13 mouse cellular contexts compared by ENCODE assay signal in the genomic region with DNA sequence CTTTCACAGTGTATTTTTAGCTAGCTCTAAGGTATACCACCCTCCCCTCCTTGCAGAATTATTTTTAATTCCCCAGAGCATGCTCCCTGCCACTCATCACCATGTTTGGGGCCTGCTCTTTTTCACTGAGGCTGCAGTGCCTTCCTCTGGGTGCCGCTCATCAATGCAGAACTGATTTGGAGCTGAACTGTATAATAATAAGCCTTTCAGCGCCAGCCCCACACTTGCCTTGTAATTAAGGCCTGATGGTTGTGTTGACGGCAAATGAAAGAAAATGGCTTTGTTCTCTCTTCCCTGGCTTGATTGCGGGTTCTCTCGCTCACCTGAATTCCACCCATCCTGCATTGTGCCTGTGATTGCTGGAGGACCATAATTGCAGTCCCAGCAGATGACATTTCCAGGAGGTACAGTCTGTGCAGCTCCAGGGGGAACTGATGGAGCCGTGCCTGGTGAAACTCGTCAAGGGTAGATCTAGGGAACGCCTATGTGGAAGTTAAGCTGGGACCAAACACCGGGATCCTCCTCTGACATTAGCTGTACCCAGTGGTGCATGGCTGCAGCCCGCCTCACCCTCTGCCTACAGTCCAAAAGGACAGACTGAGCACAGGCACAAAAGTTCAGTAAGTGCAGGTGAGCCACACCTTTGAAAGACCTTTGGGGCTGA.
DNase-seq lines count a peak whose midpoint lies in the region; ATAC-seq lines count a peak whose summit lies in the region.
"Had no signal": no experiment of that assay in that cellular context is flagged by ENCODE, and none has a peak within 500 bp of the region (broad histone marks: within the 10 kb centered on the region; RNA-seq: fewer than 3 reads in every experiment).

No protein-coding gene starts in this region.

- H3K4me3 ChIP-seq in embryonic facial prominence, embryonic 14.5 days (ENCODE audit: low read depth, low read length), result no peak overlapping the region
- no peak overlapping the region for H3K4me3 ChIP-seq in embryonic facial prominence, embryonic 10.5 days
- no peak overlapping the region for H3K4me3 ChIP-seq in midbrain, embryonic 13.5 days (replicated peaks)
- no peak overlapping the region for H3K4me3 ChIP-seq in midbrain, embryonic 10.5 days
- H3K4me3 ChIP-seq in limb, embryonic 10.5 days, result no peak overlapping the region
- H3K4me3 ChIP-seq: heart, embryonic 12.5 days; liver, embryonic 15.5 days had no signal

- no peaks in the 10 kb centered on the region for H3K36me3 ChIP-seq in embryonic facial prominence, embryonic 14.5 days (ENCODE audit: control insufficient read depth, insufficient read depth, low read length)
- no peaks in the 10 kb centered on the region for H3K36me3 ChIP-seq in embryonic facial prominence, embryonic 10.5 days (replicated peaks)
- no peaks in the 10 kb centered on the region for H3K36me3 ChIP-seq in midbrain, embryonic 13.5 days
- no peaks in the 10 kb centered on the region for H3K36me3 ChIP-seq in midbrain, embryonic 10.5 days
- H3K36me3 ChIP-seq in limb, embryonic 10.5 days, result no peaks in the 10 kb centered on the region
- H3K36me3 ChIP-seq: heart, embryonic 12.5 days; liver, embryonic 15.5 days had no signal

- no peaks in the 10 kb centered on the region for H3K9me3 ChIP-seq in embryonic facial prominence, embryonic 14.5 days (ENCODE audit: control insufficient read depth, low read length)
- no peaks in the 10 kb centered on the region for H3K9me3 ChIP-seq in embryonic facial prominence, embryonic 10.5 days
- no peaks in the 10 kb centered on the region for H3K9me3 ChIP-seq in midbrain, embryonic 13.5 days
- no peaks in the 10 kb centered on the region for H3K9me3 ChIP-seq in midbrain, embryonic 10.5 days (replicated peaks)
- no peaks in the 10 kb centered on the region for H3K9me3 ChIP-seq in limb, embryonic 10.5 days (replicated peaks)
- H3K9me3 ChIP-seq: heart, embryonic 12.5 days; liver, embryonic 15.5 days had no signal

- no peaks in the 10 kb centered on the region for H3K27me3 ChIP-seq in embryonic facial prominence, embryonic 14.5 days (replicated peaks; ENCODE audit: control insufficient read depth, insufficient read depth, low read length)
- no peaks in the 10 kb centered on the region for H3K27me3 ChIP-seq in embryonic facial prominence, embryonic 10.5 days (replicated peaks; ENCODE audit: low read depth, poor library complexity, severe bottlenecking)
- no peaks in the 10 kb centered on the region for H3K27me3 ChIP-seq in midbrain, embryonic 13.5 days
- H3K27me3 ChIP-seq in midbrain, embryonic 10.5 days (ENCODE audit: low read depth, poor library complexity, severe bottlenecking), result no peaks in the 10 kb centered on the region
- no peaks in the 10 kb centered on the region for H3K27me3 ChIP-seq in limb, embryonic 10.5 days (ENCODE audit: low read depth, poor library complexity, severe bottlenecking)
- H3K27me3 ChIP-seq: heart, embryonic 12.5 days; liver, embryonic 15.5 days had no signal

- WGBS in embryonic facial prominence, embryonic 14.5 days, result 60% methylated on average over 10 of the region's 10 CpGs
- 70% methylated on average over 10 of the region's 10 CpGs for WGBS in embryonic facial prominence, embryonic 10.5 days
- WGBS in midbrain, embryonic 13.5 days, result 51% methylated on average over 10 of the region's 10 CpGs
- 78% methylated on average over 10 of the region's 10 CpGs for WGBS in midbrain, embryonic 10.5 days
- WGBS in limb, embryonic 10.5 days, result 74% methylated on average over 10 of the region's 10 CpGs

- H3K9ac ChIP-seq in embryonic facial prominence, embryonic 14.5 days (ENCODE audit: low read depth, low read length), result no peak overlapping the region
- H3K9ac ChIP-seq in midbrain, embryonic 13.5 days (replicated peaks), result peak overlapping the region; percentile 40
- H3K9ac ChIP-seq: heart, embryonic 12.5 days; liver, embryonic 15.5 days had no signal

- DNase-seq in embryonic facial prominence, embryonic 14.5 days (ENCODE audit: low spot score), result peak; percentile 19
- DNase-seq in embryonic facial prominence, embryonic 10.5 days (ENCODE audit: low spot score), result no peak
- DNase-seq in midbrain, embryonic 10.5 days (ENCODE audit: low spot score), result no peak
- DNase-seq in kidney, postnatal 36 days, result peak; percentile 5 to 29
- peak; percentile 18 for DNase-seq in retina, postnatal 1 day
- no peak for DNase-seq in cerebellum, postnatal 36 days
- DNase-seq in limb, embryonic 10.5 days (ENCODE audit: low spot score), result no peak
- DNase-seq: adrenal gland, adult 2 months; cerebellum, adult 9-11 months; spleen, adult 18-20 months had no signal

- H3K4me1 ChIP-seq in embryonic facial prominence, embryonic 14.5 days (ENCODE audit: control insufficient read depth, insufficient read depth, low read length), result no peaks in the 10 kb centered on the region
- H3K4me1 ChIP-seq in embryonic facial prominence, embryonic 10.5 days, result peaks cover 10% of the 10 kb centered on the region
- peaks cover 34% of the 10 kb centered on the region for H3K4me1 ChIP-seq in midbrain, embryonic 13.5 days (replicated peaks)
- H3K4me1 ChIP-seq in midbrain, embryonic 10.5 days, result peaks cover 18% of the 10 kb centered on the region
- peaks cover 15% of the 10 kb centered on the region for H3K4me1 ChIP-seq in limb, embryonic 10.5 days
- H3K4me1 ChIP-seq: liver, embryonic 15.5 days had no signal

- H3K4me2 ChIP-seq in embryonic facial prominence, embryonic 14.5 days (ENCODE audit: low read depth, low read length), result no peak overlapping the region
- H3K4me2 ChIP-seq in midbrain, embryonic 13.5 days (replicated peaks), result no peak overlapping the region
- H3K4me2 ChIP-seq: heart, embryonic 12.5 days; liver, embryonic 15.5 days had no signal

- ATAC-seq in embryonic facial prominence, embryonic 14.5 days (ENCODE audit: low read depth), result peak; percentile 80
- ATAC-seq in midbrain, embryonic 13.5 days, result peak; percentile 74

- H3K27ac ChIP-seq in embryonic facial prominence, embryonic 14.5 days (replicated peaks; ENCODE audit: low read depth, low read length), result no peak overlapping the region
- H3K27ac ChIP-seq in embryonic facial prominence, embryonic 10.5 days (replicated peaks), result no peak overlapping the region
- peak overlapping the region; percentile 85 for H3K27ac ChIP-seq in midbrain, embryonic 13.5 days
- no peak overlapping the region for H3K27ac ChIP-seq in midbrain, embryonic 10.5 days (replicated peaks)
- H3K27ac ChIP-seq in limb, embryonic 10.5 days, result no peak overlapping the region
- H3K27ac ChIP-seq: liver, embryonic 15.5 days had no signal

Comparison
In these comparisons a context has a peak if more than half of its experiments do, and no peak if none do; other contexts are left out.
1. DNase-seq: peak in embryonic facial prominence, embryonic 14.5 days (single experiment), kidney, postnatal 36 days (2 of 2) and retina, postnatal 1 day (single experiment); none in embryonic facial prominence, embryonic 10.5 days (single experiment), midbrain, embryonic 10.5 days (single experiment), cerebellum, postnatal 36 days (0 of 2) and limb, embryonic 10.5 days (single experiment).